Mouse (Mus musculus): ENCODE results near the gene Atp5d.

The Atp5d gene

DNA sequence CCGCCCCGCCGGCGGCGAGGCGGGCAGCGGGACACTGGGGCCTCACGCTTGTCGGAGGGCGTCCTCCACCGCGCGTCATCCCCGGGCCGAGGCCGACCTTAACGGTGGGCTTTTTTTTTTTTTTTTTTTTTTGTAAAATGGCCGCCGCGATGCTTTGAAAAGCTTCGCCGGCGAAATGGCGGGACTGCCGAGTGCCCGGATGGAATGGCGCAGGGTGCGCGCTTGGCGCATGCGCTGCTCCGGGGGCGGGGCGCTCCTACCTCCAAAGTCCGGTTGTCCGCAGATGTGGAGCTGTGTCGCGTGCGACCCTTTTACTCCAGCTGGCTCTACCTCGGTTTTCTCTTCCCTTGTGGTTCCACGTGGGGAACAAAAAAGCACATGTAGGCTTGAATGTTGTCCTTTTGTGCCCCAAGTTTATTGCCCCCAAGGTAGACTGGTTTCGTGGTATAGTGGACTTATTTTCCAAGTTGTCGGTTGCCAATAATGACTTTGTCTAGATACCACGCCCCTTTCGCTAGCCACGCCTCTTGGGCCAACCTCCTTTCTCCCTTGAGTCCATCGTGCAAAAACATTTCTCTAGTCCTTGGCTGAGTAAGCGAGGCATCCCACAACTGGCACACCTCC lies 29.7 kb downstream of the Atp5d start:
- DNase-seq (ENCODE audit: low spot score), result peak; percentile 93

DNA sequence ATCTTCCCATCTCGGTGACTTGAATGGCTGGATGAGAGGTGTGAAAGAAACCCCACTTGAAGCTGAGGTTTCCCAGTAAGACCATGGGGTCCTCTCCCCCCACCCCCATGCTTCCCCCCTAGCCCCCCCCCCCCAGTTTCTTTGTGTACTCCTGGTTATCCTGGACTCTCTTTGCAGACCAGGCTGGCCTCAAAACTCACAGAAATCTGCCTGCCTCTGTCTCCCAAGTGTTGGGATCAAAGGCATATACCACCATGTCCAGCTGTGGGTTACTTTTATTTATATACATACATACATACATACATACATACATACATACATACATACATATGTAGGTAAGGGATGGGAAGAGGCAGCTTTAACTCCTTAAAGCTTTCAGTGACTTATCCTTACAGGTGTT lies 30.6 kb downstream of the Atp5d start:
- DNase-seq (ENCODE audit: low spot score), result no peak

DNA sequence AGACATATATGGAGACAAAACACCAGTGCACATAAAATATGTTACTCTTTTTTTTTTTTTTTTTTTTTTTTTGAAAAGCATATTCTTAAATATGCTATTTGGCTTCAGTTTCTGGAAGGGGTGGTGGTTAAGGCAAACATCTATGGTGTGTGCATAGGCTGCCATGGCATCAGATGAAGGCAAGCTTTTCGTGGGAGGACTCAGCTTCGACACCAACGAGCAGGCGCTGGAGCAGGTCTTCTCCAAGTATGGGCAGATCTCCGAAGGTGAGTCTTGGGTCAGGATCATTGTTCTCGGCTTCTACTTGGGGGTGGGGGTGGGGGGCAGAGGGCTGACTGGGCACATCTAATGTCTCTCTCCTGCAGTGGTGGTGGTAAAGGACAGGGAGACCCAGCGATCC lies 31.2 kb downstream of the Atp5d start:
- DNase-seq (ENCODE audit: low spot score), result no peak

DNA sequence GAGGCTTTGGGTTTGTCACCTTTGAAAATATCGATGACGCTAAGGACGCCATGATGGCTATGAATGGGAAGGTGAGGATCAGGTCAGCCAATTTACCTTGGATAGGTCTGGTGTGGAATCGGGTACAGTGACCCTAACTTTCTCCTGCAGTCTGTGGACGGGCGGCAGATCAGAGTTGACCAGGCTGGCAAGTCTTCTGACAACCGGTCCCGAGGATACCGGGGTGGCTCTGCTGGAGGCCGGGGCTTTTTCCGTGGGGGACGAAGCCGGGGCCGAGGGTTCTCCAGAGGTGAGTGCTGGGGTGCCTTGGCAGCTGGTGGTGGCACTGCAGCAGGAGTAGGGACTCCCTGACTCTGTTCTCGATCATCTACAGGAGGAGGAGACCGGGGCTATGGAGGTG lies 31.6 kb downstream of the Atp5d start:
- DNase-seq (ENCODE audit: low spot score), result no peak

DNA sequence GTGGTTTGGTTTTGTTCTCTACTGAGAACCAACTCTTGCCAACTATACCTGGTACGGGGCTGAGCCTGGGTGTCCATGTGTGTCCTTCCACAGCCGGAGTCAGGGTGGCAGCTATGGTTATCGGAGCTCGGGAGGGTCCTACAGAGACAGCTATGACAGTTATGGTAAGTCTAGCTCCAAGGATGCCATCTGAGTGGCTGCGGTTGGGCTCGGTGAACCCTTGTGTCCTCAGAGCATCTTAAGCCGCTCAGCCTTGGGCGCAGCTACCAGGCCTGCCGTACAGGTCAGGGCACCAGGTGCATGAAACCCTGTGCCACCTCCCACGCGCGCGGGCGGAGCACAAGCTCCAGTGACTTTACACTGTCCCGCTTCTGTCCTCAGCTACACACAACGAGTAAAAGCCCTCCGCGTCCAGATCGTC lies 32.2 kb downstream of the Atp5d start:
- no peak for DNase-seq (ENCODE audit: low spot score)

DNA sequence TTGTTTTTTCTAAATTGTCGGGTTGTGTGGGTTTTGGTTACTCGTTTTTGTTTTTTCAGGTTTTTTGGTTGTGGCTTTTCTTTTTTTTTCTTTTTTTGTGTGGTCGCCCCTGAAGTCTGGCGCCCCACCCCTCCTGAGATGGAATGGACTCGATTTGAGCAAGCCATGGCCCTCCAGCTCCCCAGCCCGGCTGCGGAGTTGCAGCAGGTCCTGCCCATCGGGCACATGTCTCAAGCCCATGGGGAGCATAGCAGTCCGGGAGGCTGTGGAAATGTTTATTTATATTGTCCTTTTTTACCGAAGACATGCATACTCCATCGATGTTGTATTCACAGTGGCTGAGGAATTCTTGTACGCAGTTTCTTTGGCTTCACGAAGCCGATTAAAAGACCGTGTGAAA lies 32.8 kb downstream of the Atp5d start:
- no peak for DNase-seq (ENCODE audit: low spot score)

DNA sequence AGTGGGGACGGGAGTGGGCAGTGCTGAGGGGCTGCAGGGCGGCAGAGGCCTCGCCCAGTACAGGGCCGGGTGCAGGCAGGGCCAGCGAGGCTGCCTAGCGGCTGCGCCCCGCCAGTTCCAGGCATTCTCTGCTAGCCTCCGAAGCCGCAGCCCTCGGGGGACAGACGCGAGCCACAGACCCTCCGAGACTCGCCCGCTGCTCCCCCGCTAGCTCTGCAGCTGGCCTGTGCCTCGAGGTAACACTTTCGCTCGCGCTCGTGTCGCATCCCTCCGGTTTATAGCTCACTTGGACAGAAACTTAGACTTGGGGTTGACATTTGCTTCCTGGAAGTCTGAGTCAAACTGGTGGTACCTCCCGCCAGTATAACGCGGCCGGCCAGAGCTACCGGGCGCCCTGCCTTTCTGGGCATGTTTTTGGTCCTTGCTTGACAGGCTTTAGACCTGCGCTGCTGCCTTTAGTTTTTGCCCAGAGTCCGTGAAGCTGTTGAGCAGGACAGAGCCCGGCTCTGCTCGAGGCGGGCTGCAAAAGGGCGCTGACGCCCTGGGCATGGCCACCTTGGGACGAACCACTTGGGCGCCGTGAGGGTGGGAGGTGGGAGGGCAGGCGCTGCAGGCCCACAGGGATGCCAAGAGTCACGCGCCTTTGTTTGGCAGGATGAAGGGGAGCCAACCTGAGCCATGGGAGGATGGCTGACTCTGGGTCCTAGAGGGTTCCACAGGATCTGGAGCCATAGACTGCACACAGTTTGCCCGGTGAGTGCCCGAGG lies 33.5 kb downstream of the Atp5d start:
- DNase-seq (ENCODE audit: low spot score), result no peak

DNA sequence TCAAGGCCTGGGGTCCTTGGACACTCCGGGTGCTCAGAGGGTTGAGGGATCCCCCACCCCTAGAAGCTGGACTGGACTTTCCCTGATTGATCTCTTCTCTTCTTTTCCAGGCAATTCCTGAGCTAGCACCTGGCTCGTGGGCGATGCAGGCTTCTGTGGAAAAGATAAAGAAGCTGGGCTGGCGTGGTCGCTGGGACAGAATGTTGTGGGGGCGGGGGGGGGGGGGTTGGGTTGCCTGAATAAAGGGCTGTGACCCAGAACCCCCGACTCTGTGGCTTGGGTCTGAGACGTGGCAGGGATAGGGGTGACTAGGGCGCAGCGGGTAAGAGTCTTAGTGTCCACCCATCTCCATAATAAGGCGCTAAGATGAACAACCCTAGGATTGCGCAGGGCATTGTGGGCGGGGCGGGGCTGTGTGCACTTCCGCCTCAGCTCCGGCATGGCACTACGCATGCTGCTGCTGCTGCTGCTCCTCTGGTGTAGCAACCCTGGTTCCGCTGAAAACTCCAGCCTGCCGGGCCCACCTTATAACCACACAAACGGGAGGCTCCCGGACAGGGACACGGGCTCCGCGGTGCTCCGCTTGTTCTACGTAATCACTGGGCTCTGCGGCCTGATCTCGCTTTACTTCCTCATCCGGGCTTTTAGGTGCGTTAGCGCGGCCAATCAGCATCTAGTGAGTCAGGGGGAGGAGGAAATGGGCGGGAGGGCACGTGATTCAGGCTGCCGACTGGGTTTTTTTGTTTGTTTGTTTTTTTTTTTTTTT lies 34.3 kb downstream of the Atp5d start, which contains the start of gene 1600002K03Rik:
TSS of gene 1600002K03Rik (plus strand) at position 418 of the 766 bp plus-strand sequence.
- DNase-seq (ENCODE audit: low spot score), result peak; percentile 93

DNA sequence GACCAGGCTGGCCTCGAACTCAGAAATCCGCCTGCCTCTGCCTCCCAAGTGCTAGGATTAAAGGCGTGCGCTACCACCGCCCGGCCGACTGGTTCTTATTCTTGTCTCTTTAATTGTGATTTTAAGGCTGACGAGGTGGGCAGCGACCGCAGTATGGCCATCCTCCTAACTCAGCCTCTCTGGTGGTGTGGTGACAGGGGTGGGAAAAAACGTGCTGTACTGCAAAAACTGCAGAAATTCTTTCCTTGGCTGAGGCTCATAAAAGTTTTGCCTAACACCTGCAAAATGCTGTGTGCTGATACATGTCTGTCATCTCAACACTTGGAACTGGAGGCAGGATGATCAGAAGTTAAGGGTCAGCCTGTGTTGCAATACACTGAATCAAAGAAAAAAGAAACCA lies 34.9 kb downstream of the Atp5d start:
- DNase-seq (ENCODE audit: low spot score), result no peak

DNA sequence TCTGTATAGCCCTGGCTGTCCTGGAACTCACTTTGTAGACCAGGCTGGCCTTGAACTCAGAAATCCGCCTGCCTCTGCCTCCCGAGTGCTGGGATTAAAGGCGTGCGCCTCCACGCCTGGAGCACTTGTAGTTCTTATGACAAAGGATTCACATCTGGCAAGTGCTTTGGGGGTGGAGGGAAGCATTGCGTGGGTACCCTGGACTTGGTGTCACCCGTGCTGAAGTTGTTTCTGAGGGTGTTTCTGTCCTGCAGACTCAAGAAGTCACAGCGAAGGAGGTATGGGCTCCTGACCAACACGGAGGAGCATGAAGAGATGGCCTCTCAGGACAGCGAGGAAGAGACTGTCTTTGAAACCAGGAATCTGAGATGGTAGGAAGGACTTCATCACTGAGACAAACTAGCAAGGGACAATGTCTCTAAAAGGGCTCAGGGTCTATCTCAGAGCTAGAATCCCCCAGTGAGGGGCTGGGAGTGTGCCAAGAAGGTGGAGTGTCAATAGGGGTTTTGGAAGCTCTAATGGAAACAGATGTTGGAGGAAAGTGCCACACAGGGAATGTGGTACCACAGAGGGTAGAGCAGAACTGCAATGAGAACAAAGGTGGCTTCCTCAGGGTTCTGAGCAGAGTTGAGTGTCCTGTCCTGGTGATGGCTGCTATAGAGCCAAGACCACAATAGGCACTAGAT lies 35.7 kb downstream of the Atp5d start:
- DNase-seq (ENCODE audit: low spot score), result no peak

DNA sequence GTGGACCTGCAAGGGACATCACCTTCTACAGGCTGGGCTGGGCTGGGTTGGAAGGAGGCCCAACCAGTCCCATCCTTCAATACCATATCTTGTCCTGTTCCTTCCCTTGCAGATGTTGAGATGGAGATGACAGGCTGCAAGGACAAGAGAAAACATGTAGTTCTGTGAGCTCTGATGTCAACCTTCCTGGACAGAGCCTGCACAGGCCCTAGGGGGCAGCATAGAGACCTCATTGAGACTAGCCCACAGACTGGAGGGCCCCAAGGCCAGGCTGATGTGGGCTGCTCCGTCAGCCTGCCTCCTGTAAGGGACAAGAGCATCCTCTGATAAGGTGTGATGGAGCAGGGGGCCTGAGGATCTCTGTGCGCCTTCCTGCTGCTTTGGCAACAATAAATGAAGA lies 36.3 kb downstream of the Atp5d start:
- DNase-seq (ENCODE audit: low spot score), result no peak

DNA sequence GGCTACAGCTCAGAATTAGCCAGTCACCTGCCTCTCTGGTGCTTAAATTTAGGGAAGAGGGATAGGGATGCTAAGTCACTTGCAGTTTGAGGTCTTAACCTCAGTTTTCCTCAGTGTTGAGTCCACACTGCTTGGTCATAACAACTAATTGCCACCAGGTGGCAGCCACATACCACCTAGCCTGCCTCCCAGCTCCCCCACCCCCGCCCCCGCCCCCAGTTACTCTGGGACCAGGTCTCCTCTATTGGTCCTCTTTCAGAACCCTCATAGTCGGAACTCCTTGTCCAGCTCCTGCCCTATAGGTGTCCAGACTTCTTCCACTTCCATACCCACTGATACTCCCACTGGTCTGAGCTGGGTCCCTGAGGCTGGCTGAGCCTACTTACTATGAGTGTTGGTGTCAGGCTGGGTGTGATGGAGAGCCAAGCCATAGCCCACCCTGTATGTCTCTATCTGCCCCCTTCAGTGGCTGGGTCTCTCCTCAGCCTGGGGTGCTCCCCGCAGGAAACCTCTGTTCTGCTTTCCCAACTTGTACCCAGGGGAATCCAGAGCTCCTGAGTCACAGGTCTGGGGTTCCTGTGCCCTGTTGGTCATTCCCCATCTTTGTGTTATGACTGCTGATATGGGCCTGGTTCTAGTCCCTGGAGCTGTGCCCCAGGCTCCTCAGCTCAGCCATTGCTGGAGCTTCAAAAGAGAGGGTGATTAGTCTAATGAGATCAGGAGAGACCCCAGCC lies 37.3 kb downstream of the Atp5d start:
- no peak for DNase-seq (ENCODE audit: low spot score)

DNA sequence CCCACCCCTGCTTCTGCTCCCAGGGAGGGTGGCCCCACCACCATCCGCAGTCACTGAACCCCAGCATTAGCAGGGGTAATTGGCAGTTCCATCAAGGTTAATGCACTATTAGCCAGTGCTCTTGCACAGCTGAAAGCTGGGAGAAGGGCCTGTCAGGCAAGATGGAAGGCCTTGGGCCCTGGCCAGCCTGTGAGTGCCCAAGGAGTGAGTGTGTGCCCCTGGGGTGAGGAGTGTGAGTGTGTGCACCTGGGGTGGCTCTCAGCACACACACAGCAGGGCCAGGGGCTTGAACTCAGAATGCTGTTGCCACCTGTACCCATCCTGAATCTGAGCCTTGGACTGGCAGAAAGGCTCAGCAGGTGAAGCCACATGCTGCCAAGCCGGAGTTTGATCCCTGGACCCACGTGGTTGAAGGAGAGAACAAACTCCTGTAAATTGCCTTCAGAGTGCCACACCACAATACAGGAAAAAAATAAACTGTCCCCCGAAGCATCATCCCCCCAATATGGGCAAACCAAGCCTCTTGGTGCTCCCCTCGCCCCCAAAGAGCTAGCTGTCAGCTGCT lies 37.9 kb downstream of the Atp5d start:
- no peak for DNase-seq (ENCODE audit: low spot score)

DNA sequence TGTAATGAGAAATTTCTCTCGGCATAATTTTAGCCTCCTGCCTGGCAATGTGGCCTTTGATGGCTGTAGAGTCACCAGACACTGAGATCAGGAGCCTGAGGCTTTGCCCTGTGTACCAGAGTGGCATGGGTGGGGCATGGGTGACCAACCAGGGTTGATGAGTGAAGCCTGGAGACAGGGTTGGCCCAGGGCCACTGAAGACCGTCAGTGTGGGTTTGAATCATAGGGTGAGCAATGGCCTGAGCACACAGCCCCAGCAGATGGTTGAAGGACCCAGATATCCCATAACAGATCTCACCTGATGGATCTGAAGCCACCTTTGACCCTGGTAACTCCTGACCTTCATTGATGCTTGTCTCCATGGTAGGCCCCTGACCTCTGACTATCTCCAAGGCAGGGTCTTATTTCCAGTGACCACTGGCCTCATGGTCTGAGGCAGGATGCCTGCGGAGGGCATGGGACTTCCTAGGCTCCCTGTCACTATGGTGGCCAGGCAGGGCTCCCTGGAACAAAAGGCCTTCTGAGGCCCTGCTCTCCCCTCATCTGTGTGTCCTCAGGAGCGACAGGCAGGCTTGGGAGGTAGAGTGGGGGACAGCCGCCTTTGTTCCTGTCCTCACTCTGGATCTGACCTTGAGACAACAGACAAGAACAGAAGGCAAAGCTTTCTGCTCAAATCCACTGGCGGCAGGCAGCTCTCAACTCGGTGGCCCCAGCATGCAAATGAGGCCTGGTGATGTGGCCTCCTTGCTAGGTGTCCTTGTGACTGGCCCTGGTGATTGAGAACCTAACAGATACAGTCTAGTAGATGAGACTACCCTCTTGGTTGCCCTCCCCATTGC lies 39.2 kb downstream of the Atp5d start:
- no peak for DNase-seq (ENCODE audit: low spot score)

DNA sequence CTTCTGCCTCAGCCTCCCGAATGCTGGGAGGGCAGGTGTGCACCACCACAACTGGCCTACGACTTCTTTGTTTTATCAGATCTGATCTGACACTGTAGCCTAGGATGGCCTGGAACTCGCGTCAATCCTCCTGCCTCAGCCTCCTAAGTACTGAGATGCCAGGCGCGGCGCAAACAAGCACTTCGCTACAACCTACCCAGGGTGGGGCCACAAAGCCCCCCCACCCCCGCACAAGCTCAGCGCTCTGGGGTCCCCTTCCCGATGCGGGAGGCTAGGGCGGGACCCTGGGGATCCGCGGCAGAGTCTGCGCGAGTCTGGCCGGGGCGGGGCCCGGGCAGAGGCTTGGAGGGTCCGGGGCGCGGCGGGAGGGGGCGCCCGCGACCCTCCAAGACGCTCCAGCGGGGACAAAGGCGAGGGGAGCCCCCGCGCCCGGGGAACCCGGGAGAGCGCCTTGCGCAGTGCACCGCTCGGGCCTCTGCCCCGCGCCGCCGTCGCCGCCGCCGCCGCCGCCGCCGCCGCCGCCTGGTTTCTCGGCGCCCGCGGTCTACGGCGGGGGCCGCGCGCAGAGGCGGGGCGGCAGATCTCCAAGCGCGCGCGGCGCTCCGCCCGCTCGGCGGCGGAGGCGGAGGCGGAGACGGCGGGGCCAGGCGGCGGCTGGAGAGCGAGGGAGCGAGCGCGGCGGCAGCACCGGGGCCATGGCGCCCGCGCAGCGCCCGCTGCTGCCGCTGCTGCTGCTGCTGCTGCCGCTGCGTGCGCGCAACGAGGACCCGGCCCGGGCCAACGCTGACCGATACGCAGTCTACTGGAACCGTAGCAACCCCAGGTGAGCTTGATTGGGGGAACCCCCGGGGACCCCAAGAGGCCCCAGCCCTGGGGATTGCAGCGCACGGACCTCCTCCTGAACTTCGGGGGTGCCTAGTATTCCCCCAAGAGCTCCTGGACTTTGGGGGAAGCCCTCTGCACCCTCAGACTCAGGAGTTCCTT lies 40.9 kb downstream of the Atp5d start, which contains the start of gene Efna2:
TSS of gene Efna2 (plus strand) at position 415 of the 984 bp plus-strand sequence.
- no peak for DNase-seq (ENCODE audit: low spot score)

DNA sequence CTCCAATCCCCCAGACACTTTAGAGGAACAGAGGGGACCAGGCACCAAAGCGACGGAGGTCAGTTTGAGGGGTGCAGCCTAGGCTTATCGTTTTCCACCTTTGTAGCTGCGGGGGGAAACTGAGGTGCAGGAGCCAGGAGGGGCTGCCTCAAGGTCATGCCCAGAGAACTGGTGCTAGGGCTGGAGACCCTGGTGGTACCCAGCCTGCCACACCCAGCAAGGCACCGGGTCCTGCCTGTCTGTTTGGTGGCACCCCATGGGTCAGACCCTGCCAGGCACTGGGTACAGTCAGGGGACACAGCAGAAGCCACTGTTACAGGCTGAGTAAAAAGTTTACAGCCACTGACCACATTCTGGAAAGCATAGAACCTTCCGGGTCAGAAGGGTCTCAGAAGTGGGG lies 41.9 kb downstream of the Atp5d start:
- no peak for DNase-seq (ENCODE audit: low spot score)

DNA sequence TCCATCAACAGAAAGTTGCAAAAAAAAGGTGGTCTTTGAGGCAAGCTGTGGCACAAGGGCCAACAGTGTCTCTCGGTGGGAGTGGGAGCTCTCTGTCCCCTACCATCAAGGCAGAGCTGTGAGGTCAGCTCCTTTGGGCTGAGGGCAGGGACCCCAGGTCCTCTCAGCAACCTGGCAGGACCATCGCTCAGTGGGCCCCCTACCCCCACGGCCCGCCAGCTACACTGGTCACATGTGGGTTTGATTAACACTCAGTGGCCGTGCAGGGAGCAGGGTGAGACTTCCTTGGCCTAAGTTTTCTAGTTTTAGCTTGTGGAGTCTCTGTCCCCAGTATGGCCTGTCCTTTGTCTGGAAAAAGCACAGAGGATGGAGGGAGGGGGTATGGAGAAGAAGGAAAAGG lies 42.4 kb downstream of the Atp5d start:
- DNase-seq (ENCODE audit: low spot score), result no peak

DNA sequence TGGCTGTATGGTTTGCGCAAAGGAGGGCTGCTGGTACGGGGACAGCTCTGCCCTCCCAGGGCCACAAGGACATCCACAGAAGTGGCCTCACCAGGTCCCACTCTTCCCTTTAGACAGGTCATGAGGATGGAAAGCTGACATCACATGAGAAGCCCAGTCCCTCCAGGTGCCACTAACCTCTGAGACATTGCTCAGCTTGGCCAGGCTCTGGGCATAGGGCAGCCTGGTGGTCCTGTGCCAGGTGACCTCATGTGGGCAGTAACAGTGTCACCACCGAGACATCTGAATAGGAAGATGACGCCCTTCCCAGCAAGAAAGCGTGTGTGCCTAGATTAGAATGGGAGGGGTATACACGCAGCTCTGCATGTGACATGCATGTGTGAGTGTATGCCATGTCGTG lies 44.1 kb downstream of the Atp5d start:
- no peak for DNase-seq (ENCODE audit: low spot score)

DNA sequence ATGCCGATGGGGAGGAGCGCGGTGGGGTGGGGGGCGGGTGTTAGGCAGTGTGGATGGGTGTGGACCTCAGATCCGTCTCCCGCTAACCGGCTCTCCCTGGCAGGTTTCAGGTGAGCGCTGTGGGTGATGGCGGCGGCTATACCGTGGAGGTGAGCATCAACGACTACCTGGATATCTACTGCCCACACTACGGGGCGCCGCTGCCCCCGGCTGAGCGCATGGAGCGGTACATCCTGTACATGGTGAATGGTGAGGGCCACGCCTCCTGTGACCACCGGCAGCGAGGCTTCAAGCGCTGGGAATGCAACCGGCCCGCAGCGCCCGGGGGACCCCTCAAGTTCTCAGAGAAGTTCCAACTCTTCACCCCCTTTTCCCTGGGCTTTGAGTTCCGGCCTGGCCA lies 48.2 kb downstream of the Atp5d start:
- DNase-seq (ENCODE audit: low spot score), result no peak

All from layer of hippocampus, adult 11-12 months (tissue).